Mouse (Mus musculus): Measurements from ENCODE around the gene Olfr1475. TPM values are rescaled to one million over a fixed set of nuclear protein-coding genes. Genes with fewer than 3 reads are reported as not detected.
"Not testable (repeated sequence)": the region's sequence is repeated elsewhere in the genome, so short reads cannot be mapped to it uniquely, and the experiment has no call there.

Gene Olfr1475
- not detected in 2 replicates for polyA plus RNA-seq (2012; ENCODE audit: insufficient read depth, low replicate concordance)

GRCm38 (mm10) chr19:13480096-13480495 is at the start of gene Olfr1475:
Olfr1475 (minus strand) TSS chr19:13480196.
- no peaks in the 10 kb centered on the region for H3K4me1 ChIP-seq
- no peaks in the 10 kb centered on the region for H3K27me3 ChIP-seq (replicated peaks)
- no peak within 1 kb of the TSS for H3K4me3 ChIP-seq (replicated peaks)
- TF ChIP-seq GATA1 (IDR thresholded peaks at IDR 0.05; ENCODE audit: borderline replicate concordance, low read length) (no peak), FLI1 (IDR thresholded peaks at IDR 0.05; ENCODE audit: low read length) (no peak)
- no peaks in the 10 kb centered on the region for H3K9me3 ChIP-seq
- H3K36me3 ChIP-seq (replicated peaks; ENCODE audit: low read length), result no peaks in the 10 kb centered on the region

DNA sequence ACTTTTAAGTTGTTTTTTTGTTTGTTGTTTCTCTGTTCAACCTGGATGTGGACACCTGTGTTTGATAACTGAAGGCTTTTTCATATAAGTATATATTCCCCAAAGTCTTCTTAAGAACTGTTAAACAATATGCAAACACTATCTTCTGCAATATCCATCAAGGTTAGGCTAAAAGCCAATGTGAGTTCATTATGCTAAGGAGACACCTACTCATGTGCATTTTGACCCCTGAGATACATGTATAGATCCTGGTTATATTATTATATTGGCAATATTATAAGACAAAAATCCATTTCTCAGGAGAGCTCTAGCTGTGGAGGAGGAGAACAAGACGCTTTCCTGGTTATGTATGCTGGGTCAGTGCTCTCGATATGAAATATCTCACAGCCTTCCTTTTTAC is 47.6 kb upstream of the Olfr1475 start, which contains the start of gene Olfr1480:
Gene Olfr1480 (plus strand): TSS at position 301 of the 400 bp plus-strand sequence.
- H3K4me3 ChIP-seq (replicated peaks), result no peak within 1 kb of the TSS
- no peaks in the 10 kb centered on the region for H3K36me3 ChIP-seq (replicated peaks; ENCODE audit: low read length)
- H3K9me3 ChIP-seq, result peaks cover 8% of the 10 kb centered on the region
- TF ChIP-seq GATA1 (IDR thresholded peaks at IDR 0.05; ENCODE audit: borderline replicate concordance, low read length) (no peak), FLI1 (IDR thresholded peaks at IDR 0.05; ENCODE audit: low read length) (no peak)
- H3K27me3 ChIP-seq (replicated peaks), result no peaks in the 10 kb centered on the region
- H3K4me1 ChIP-seq, result no peaks in the 10 kb centered on the region

GRCm38 (mm10) chr19:13500246-13500645 is 20.2 kb upstream of the Olfr1475 start, which contains the start of gene Olfr1477:
Olfr1477 (plus strand) TSS chr19:13500546.
- H3K4me1 ChIP-seq, result no peaks in the 10 kb centered on the region
- H3K9me3 ChIP-seq, result peaks cover 4% of the 10 kb centered on the region; the same call in 1 of the 2 replicates
- no peaks in the 10 kb centered on the region for H3K36me3 ChIP-seq (replicated peaks; ENCODE audit: low read length)
- no peak for TF ChIP-seq GATA1 (IDR thresholded peaks at IDR 0.05; ENCODE audit: borderline replicate concordance, low read length)
- TF ChIP-seq FLI1 (IDR thresholded peaks at IDR 0.05; ENCODE audit: low read length), result no peak
- no peaks in the 10 kb centered on the region for H3K27me3 ChIP-seq (replicated peaks)
- no peak within 1 kb of the TSS for H3K4me3 ChIP-seq (replicated peaks)

- not testable (repeated sequence) for H3K36me3 ChIP-seq (replicated peaks; ENCODE audit: low read length); H3K9me3 ChIP-seq; H3K27me3 ChIP-seq (replicated peaks); H3K4me3 ChIP-seq (replicated peaks); H3K4me1 ChIP-seq
Observed at GRCm38 (mm10) chr19:13469265-13469664, 10.7 kb downstream of the Olfr1475 start, which contains the start of gene Olfr1474. Olfr1474 (plus strand) TSS chr19:13469565.

DNA sequence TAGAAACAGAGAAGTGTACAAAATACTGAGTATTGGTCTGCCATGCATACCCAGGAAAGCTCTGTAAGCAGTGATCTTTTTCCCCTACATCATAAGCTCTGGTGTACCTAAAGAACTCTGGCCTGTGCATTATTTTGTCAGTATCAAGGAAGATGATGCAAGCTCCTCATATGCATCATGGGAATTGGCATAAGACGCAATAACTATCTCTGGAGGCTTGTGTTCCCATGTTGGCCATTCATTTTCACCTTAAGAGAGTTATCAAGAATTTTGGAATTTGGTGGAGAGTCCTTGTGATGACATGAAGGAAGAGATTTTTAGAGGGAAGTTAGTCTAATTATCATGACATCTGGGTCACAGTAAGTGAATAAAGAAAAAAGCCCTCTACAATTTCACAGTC is 24.0 kb downstream of the Olfr1475 start, which contains the start of gene Olfr1472:
Gene Olfr1472 (minus strand): TSS at position 101 of the 400 bp plus-strand sequence.
- no peak within 1 kb of the TSS for H3K4me3 ChIP-seq (replicated peaks)
- TF ChIP-seq FLI1 (IDR thresholded peaks at IDR 0.05; ENCODE audit: low read length), result no peak

DNA sequence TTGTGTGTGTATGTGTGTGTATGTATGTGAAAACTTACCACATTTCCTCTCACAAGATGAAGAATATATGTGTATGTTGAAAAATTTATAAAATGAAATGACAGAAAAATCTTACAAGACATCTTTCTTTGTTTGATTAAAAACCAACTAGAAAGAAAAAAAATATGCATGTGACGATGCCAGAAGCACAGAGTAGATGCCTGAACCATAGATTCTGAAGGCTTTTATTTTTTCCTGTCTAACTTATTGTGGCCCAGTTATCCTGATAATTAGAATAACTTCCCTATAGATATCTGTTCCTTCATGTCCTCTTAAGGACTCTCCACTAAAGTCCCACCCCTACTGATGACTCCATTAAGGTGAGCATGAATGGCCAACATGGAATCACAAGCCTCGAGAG is 36.9 kb downstream of the Olfr1475 start, which contains the start of gene Olfr1471:
Gene Olfr1471 (plus strand): TSS at position 301 of the 400 bp plus-strand sequence.
- not testable (repeated sequence) for H3K36me3 ChIP-seq (replicated peaks; ENCODE audit: low read length); H3K27me3 ChIP-seq (replicated peaks); H3K4me3 ChIP-seq (replicated peaks); H3K9me3 ChIP-seq; H3K4me1 ChIP-seq

More for the DNA sequence above, 24.0 kb downstream of the Olfr1475 start, which contains the start of gene Olfr1472:
- no peaks in the 10 kb centered on the region for H3K27me3 ChIP-seq (replicated peaks)
- no peaks in the 10 kb centered on the region for H3K4me1 ChIP-seq
- H3K9me3 ChIP-seq, result peaks cover 14% of the 10 kb centered on the region
- H3K36me3 ChIP-seq (replicated peaks; ENCODE audit: low read length), result no peaks in the 10 kb centered on the region

Other genes with a start within 250 kb of the Olfr1475 start
- gene Olfr1463, start 248.9 kb downstream of the Olfr1475 start, polyA plus RNA-seq (2012; ENCODE audit: insufficient read depth, low replicate concordance), result not detected in 2 replicates
- not detected in 2 replicates for gene Olfr1465, start 164.7 kb downstream of the Olfr1475 start, polyA plus RNA-seq (2012; ENCODE audit: insufficient read depth, low replicate concordance)
- not detected in 2 replicates for gene Olfr1466, start 141.3 kb downstream of the Olfr1475 start, polyA plus RNA-seq (2012; ENCODE audit: insufficient read depth, low replicate concordance)
- gene Olfr1467, start 118.0 kb downstream of the Olfr1475 start, polyA plus RNA-seq (2012; ENCODE audit: insufficient read depth, low replicate concordance), result not detected in 2 replicates
- gene Olfr1469, start 72.3 kb downstream of the Olfr1475 start, polyA plus RNA-seq (2012; ENCODE audit: insufficient read depth, low replicate concordance), result not detected in 2 replicates
- gene Olfr1471, start 36.8 kb downstream of the Olfr1475 start, polyA plus RNA-seq (2012; ENCODE audit: insufficient read depth, low replicate concordance), result not detected in 2 replicates
- gene Olfr1472, start 24.1 kb downstream of the Olfr1475 start, polyA plus RNA-seq (2012; ENCODE audit: insufficient read depth, low replicate concordance), result not detected in 2 replicates
- not detected in 2 replicates for gene Olfr1474, start 10.6 kb downstream of the Olfr1475 start, polyA plus RNA-seq (2012; ENCODE audit: insufficient read depth, low replicate concordance)
- gene Olfr1477, start 20.4 kb upstream of the Olfr1475 start, polyA plus RNA-seq (2012; ENCODE audit: insufficient read depth, low replicate concordance), result not detected in 2 replicates
- gene Olfr1480, start 47.7 kb upstream of the Olfr1475 start, polyA plus RNA-seq (2012; ENCODE audit: insufficient read depth, low replicate concordance), result not detected in 2 replicates
- not detected in 2 replicates for gene Olfr1484, start 103.3 kb upstream of the Olfr1475 start, polyA plus RNA-seq (2012; ENCODE audit: insufficient read depth, low replicate concordance)
- gene Olfr1487, start 137.2 kb upstream of the Olfr1475 start, polyA plus RNA-seq (2012; ENCODE audit: insufficient read depth, low replicate concordance), result not detected in 2 replicates
- not detected in 2 replicates for gene Olfr1489, start 151.4 kb upstream of the Olfr1475 start, polyA plus RNA-seq (2012; ENCODE audit: insufficient read depth, low replicate concordance)
- gene Olfr1490, start 170.9 kb upstream of the Olfr1475 start, polyA plus RNA-seq (2012; ENCODE audit: insufficient read depth, low replicate concordance), result not detected in 2 replicates
- gene Olfr1491, start 217.1 kb upstream of the Olfr1475 start, polyA plus RNA-seq (2012; ENCODE audit: insufficient read depth, low replicate concordance), result not detected in 2 replicates
- gene Olfr1493-ps1, start 243.1 kb upstream of the Olfr1475 start, polyA plus RNA-seq (2012; ENCODE audit: insufficient read depth, low replicate concordance), result not detected in 2 replicates

Data from megakaryocyte, embryonic 14.5 days (primary cell).